Mouse (Mus musculus) small intestine, adult 2 months (tissue): ENCODE results near the gene Grb2. TPM values are rescaled to one million over a fixed set of nuclear protein-coding genes. Genes with fewer than 3 reads are reported as not detected.

Experiments used
- H3K27ac ChIP-seq: fragments of 200-500 bp; 2 replicates; pipeline ENCODE4 v1.5.1; 2012; ENCODE audit warnings: low read depth, low read length, control low read depth, inconsistent platforms; ENCODE audit not compliant: insufficient read depth
- H3K27me3 ChIP-seq: fragments of 200-500 bp; 2 replicates; pipeline ENCODE4 v1.6.1; 2012; ENCODE audit warnings: mild to moderate bottlenecking, moderate library complexity, low read length, inconsistent platforms; ENCODE audit not compliant: control insufficient read depth, insufficient read depth
- H3K36me3 ChIP-seq: fragments of 200-500 bp; 2 replicates; pipeline ENCODE4 v1.6.1; 2012; ENCODE audit warnings: mild to moderate bottlenecking, low read length, control low read depth, inconsistent platforms; ENCODE audit not compliant: control insufficient read depth, insufficient read depth
- H3K4me1 ChIP-seq: fragments of 200-500 bp; 2 replicates; pipeline ENCODE4 v1.6.1; 2012; ENCODE audit warnings: low read length, inconsistent platforms, mixed read lengths; ENCODE audit not compliant: control insufficient read depth, insufficient read depth, insufficient read length
- H3K4me3 ChIP-seq: fragments of 200-500 bp; 2 replicates; pipeline ENCODE4 v1.5.1; 2012; ENCODE audit warnings: low read depth, mild to moderate bottlenecking, control low read depth, inconsistent platforms, low read length, moderate library complexity
- CTCF ChIP-seq: fragments of 200-500 bp; IDR thresholded peaks from 2 replicates; pipeline ENCODE4 v1.5.1; 2012; ENCODE audit warnings: low read depth, mild to moderate bottlenecking, control low read depth, inconsistent platforms, low read length, moderate library complexity, mixed read lengths; ENCODE audit not compliant: insufficient replicate concordance, insufficient read length; ENCODE audit errors: extremely low read depth
- POLR2A ChIP-seq: fragments of 200-500 bp; IDR thresholded peaks from 2 replicates; pipeline ENCODE4 v1.6.1; 2012; ENCODE audit warnings: low read depth, mild to moderate bottlenecking, control low read depth, inconsistent platforms, low read length, moderate library complexity
- WGBS: fragments of 180-500 bp; shearing (Covaris S2); methylation state at CpG from one replicate; pipeline ENCODE4 v1.1.7; 2018; 5-methylcytosine and 5-hydroxymethylcytosine counted together
- polyA plus RNA-seq: library from polyadenylated mRNA; depleted of rRNA; stranded (reverse); fragments of >200 nt; gene quantifications from 2 replicates; pipeline ENCODE4 v1.2.3, GENCODE M21; 2012

The Grb2 gene
- polyA plus RNA-seq, 1 experiment = 34.8 TPM

DNA sequence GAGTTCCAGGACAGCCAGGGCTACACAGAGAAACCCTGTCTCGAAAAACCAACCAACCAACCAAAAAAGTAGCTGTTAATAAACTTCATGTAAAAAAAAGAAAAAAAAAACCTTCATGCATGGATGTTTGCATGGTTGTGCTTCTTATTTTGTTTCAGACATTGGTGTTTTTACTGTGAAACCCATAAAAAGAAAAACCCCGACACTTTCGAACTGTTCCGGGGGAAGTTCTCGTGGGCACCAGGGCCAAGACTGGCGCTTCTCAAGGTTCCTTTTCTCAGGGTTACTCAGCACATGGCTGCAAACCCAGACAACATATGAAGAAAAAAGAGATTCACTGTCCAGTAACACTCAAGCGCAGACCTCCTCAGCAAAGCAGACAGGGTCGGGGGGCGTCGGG is 75.5 kb downstream of the Grb2 start:
- Histone ChIP-seq H3K36me3 (no peaks in the 10 kb centered on the region), H3K27ac (no peak overlapping the region), H3K4me3 (no peak overlapping the region), H3K4me1 (peaks cover 4% of the 10 kb centered on the region; the same call in 1 of the 2 replicates), H3K27me3 (no peaks in the 10 kb centered on the region)
- WGBS = 82% methylated on average over 10 of the region's 10 CpGs
- TF ChIP-seq CTCF (no peak), POLR2A (no peak)

DNA sequence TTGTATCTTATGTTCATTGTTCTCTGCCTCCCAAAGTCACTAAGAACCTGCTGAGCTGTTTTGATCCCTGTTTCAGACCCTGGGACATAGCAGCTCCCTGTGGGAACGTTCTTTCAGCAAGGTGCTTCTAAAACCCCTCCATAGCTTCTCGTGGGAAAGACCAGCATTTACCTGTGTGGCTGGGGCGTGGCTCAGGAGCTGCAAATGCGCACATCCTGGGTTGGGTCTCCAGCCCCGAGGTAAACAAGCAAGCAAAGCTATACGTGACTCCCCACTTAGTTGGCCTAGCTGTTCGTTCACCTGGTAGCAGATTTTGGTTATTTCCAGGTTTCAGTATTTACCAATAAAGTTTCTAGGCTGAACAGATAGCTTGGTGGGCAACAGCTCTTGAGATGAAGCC is 76.2 kb downstream of the Grb2 start:
- Histone ChIP-seq H3K4me3 (no peak overlapping the region), H3K27ac (peak overlapping the region; percentile 9; the same call in 1 of the 2 replicates), H3K36me3 (no peaks in the 10 kb centered on the region), H3K27me3 (no peaks in the 10 kb centered on the region), H3K4me1 (peaks cover 4% of the 10 kb centered on the region; the same call in 1 of the 2 replicates)
- TF ChIP-seq CTCF (no peak), POLR2A (no peak)
- WGBS = 70% methylated on average over 7 of the region's 7 CpGs

DNA sequence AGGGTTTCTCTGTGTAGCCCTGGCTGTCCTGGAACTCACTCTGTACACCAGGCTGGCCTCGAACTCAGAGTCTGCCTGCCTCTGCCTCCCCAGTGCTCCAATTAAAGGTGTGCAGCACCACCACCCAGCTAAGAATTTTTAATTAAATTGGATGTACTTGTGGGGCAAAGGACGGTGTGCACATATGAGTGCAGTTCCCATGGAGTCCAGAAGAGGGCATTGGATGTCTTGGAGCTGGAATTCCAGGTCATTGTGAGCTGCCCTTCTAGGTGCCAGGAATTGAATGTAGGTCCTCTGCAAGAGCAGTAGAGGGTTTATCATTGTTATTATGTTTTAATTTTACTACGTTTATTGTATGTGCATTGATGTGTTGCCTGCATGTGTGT is 76.9 kb downstream of the Grb2 start:
- Histone ChIP-seq H3K4me1 (peaks cover 4% of the 10 kb centered on the region; the same call in 1 of the 2 replicates), H3K27ac (peak overlapping the region; percentile 77), H3K36me3 (no peaks in the 10 kb centered on the region), H3K4me3 (no peak overlapping the region), H3K27me3 (no peaks in the 10 kb centered on the region)
- WGBS = 25% methylated on average over 3 of the region's 3 CpGs
- TF ChIP-seq POLR2A = no peak
- peak; percentile 40; the same call in 1 of the 2 replicates for TF ChIP-seq CTCF

DNA sequence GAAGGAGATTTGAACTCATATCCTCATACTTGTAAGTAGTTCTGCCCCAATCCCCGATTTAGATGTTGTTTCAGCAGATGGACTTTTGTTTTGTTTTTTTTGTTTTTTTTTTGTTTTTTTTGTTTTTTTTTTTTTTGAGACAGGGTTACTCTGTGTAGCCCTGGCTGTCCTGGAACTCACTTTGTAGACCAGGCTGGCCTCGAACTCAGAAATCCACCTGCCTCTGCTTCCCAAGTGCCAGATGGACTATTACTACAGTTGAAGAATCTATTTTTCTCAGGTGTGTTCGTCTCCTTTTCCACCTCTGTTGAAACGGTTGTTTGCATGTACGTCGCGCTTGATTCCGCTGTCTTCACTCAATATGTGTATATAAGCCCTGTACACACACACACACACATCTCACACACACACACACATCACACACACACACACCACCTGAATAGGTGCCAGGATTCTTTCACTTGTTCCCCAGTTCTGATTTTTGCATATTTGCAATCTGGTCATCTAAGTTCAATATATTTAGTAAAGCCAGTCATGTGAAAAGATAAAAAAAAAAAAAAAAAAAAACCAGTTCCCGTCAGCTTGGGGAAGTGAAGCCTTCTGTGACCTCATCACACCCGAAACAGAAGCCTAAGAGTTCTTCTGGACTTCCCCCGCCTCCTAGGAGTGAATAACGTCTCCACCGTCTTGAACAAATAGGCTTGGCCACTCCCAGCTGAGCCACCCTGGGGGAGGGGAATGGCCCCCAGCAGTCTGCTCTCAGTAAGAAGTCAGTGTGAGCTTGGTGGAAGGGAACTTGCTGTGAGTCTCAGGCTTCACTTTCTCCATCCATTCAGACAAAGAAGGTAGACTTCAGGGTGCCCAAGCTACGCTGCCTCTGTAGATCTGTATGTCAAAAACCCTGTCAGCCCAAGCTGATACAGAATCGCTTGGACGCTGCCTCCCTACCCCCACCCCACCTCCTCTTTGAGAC is 77.6 kb downstream of the Grb2 start:
- H3K36me3 ChIP-seq = no peaks in the 10 kb centered on the region
- peak overlapping the region; percentile 77 for H3K27ac ChIP-seq
- no peaks in the 10 kb centered on the region for H3K27me3 ChIP-seq
- H3K4me3 ChIP-seq = no peak overlapping the region
- H3K4me1 ChIP-seq = peaks cover 4% of the 10 kb centered on the region; the same call in 1 of the 2 replicates
- 33% methylated on average over 16 of the region's 16 CpGs for WGBS
- TF ChIP-seq POLR2A (no peak), CTCF (no peak)

DNA sequence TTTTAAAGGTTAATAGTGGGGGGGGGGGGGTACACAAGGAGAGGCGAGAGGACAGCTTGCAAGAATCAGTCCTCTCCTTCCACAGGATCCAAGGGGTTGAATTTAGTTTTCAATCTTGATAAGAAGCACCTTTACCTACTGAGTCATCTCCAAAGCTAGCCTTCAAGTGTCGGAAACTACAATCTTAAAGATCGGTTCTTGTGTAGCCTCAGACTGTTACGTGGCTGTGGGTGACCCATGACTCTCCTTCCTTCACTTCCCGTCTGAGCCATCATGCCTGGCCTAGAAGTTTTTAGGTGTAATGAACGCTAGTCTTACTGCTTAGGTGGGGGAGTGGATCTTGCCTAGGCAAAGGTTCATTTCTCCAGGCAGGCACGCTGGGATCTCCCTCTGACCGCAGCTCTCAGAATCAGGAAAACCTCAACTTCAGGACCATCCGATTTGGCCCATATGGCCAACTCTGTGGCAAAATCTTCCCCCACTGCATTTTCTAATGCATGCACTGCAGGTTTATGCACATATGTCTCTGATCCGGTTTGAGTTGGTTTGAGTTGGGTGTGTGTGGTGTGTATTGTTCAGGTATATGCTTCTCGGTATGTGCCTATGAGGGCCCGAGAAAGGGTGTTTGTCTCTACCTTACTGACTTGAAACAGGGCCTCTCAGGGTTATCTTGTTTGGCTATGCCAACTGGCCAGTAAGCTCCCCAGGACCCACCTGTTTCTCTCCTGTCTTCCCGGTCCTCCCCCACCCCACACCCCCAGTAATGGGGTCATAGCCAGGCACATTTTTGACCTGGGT is 78.5 kb downstream of the Grb2 start:
- TF ChIP-seq POLR2A (no peak), CTCF (no peak)
- 85% methylated on average over 13 of the region's 13 CpGs for WGBS
- Histone ChIP-seq H3K27ac (peak overlapping the region; percentile 24; the same call in 1 of the 2 replicates), H3K36me3 (no peaks in the 10 kb centered on the region), H3K4me1 (peaks cover 4% of the 10 kb centered on the region; the same call in 1 of the 2 replicates), H3K4me3 (no peak overlapping the region), H3K27me3 (no peaks in the 10 kb centered on the region)

DNA sequence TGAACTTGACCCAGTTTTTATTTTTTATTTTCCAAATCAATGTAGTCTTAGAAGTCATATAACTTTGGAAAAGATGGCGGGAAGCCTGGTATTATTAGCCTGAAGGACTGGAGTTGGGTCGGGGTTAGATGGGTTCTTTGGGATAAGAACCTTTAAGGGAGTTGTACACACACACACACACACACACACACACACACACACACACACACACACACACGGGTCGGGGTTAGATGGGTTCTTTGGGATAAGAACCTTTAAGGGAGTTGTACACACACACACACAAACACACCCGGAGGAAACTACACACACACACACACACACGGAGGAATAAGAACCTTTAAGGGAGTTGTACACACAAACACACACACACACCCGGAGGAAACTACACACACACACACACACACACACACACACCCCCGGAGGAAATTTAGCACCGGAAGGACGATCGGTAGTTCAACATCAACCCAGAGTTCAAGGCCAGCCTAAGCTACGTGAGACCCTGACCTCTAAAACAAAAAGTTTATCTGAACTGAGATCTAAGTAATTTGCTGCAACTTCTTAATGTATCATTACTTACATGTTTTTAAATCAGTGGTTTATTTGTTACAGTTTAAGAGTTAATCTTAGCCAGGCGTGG is 79.8 kb downstream of the Grb2 start:
- Histone ChIP-seq H3K4me1 (peaks cover 4% of the 10 kb centered on the region; the same call in 1 of the 2 replicates), H3K27ac (no peak overlapping the region), H3K4me3 (no peak overlapping the region; the same call in 1 of the 2 replicates), H3K36me3 (no peaks in the 10 kb centered on the region), H3K27me3 (no peaks in the 10 kb centered on the region)
- WGBS = 43% methylated on average over 13 of the region's 13 CpGs
- TF ChIP-seq CTCF = no peak
- TF ChIP-seq POLR2A = no peak
